Mouse (Mus musculus) inflammation-experienced regulatory T-cells, adult 6 months (primary cell): ENCODE measurements around the gene Pdik1l. TPM values are rescaled to one million over a fixed set of nuclear protein-coding genes. Genes with fewer than 3 reads are reported as not detected.
A peak's percentile ranks its signal among the peaks of the same experiment; 100 is the strongest.

Source experiments
- ATAC-seq: one replicate; pipeline ENCODE4 v1.8.0; 2017
- polyA plus RNA-seq, 3 experiments: library from polyadenylated mRNA; unstranded; fragments of 100-300 nt; shearing (Covaris generic); gene quantifications; one replicate each; pipeline ENCODE4 v1.2.1; 2017

The Pdik1l gene
- 10 to 100 TPM; 18.5 to 26.7 (median 23.7) TPM for polyA plus RNA-seq

DNA sequence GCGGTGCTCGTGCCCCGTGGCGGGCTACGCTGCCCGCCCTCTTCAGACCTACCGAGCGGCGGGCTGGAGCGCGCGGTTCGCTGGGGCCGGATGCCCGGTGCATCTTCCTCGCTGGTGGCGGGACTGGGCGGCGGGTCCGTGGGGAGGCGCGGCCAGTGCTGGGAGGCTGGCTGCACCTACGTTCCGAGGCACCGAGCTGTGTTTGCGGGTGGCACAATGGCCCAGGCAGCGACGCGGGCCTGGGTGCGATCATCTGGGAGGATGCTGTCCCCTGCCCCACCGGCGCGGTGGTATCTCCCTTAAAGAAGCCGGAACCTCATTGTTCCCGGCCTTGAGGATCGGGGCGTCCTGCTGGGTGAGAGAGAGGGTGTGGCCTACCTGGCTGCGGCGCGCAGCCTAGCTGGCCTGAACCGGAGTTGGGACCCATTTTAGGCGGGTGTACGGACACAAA lies at the start of gene Pdik1l:
Gene Pdik1l, minus strand, starts transcription at position 321 of the 451 bp plus-strand sequence.
- ATAC-seq: peak; percentile 81

DNA sequence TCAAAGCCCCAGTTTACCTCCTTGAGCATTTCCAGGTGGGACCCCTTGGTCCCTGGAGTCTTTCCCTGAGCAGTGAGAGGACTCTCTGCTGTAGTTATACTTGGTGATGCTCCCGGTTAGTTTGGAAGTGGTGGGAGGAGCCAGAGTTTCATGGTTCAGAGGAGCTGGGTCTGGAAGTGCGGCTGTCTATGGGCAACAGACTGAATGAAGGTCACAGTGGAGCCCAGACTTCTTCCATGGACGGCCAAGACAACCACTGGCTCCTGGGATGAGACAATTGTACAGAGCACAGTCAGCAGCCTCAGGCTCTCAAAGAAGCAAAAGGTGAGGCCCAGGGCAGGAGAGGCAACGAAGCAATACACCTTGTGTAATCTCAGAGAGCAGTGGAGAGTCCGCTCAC lies 42.6 kb upstream of the Pdik1l start:
- no peak for ATAC-seq

DNA sequence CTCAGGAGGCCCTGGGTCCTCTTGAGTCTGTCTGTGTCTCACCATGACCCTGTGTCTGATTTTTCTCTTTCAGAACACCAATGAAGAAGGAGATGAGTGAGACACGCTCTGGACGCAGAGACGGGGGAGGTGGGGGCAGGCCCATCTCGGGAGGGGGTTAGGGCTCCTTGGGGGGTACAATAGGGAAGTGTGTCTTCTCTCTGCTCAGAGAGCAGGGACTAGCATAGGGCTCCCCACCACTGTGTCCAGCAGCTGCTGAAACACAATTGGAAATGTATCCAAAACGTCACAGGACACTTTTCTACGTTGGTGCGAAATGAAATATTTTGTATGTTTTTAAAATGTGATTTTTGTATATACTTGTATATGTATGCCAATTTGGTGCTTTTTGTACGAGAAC lies 41.1 kb upstream of the Pdik1l start:
- no peak for ATAC-seq

DNA sequence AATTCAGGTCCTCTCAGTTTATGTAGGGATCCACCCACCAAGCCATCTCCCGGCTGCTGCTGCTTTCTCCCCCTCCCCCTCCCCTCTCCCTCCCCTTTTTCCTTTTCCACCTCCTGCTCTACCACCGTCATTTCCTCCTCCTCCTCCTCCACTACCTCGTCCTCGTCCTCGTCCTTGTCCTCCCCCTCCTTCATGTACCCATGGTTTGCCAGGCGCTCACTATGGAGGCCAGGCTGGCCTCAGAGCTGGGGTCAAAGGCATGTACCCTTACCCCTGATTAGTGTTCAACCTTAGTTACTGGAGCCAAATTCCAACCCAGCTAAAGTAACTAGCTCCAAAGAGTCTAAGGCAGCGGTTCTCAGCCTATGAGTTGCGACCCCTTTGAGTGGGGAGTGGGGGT lies 40.5 kb upstream of the Pdik1l start:
- no peak for ATAC-seq

DNA sequence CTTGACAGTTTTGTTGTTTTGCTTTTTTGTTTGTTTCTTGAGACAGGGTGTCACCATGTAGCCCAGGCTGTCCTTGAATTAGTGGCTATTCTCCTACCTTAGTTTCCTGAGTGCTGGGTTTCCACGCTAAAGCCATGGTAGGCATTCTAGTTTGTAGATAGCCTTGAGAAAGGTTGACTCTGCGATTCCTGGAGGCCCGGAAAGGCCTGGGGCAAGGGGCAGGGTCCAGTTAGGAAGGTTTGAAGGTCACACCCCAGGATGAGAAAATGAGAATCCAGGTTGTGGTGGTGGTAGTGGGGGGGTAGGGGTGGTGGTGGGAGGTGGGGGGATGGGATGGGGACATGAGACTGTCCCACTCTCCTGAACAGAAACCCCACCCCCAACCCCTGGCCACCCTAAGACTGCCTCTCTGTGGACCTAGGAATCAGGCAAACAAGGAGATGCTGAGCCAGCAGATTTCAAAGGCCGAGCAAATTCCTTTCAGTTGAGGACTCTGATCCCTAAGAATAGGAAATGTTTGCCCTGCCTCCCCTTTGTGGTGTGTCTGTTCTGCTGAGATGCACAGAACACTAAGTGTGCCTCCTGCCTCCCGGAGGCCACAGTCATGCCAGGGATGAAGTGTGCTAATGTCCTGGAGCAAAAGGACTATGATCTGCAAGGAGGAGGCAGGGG lies 39.3 kb upstream of the Pdik1l start:
- no peak for ATAC-seq

- no peak for ATAC-seq
Measured at GRCm38 (mm10) chr4:134324655-134325054, 37.0 kb upstream of the Pdik1l start.

DNA sequence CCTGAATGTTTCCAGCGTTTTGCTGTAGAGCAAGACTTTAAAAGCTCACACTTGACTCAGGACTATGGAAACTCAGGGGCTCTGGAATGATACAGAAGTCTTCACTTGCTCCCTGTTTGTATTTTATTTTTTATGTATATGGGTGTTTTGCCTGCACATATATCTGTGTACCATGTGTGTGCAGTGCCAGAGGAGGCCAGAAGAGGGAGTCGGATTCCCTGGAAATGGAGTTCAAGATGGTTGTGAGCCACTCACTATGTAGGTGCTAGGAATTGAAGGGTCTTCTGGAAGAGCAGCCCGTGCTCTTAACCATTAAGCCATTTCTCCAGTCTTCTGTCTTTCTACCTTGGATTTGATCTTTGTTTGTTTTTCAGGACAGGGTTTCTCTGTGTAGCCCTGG lies 33.8 kb upstream of the Pdik1l start:
- no peak for ATAC-seq

DNA sequence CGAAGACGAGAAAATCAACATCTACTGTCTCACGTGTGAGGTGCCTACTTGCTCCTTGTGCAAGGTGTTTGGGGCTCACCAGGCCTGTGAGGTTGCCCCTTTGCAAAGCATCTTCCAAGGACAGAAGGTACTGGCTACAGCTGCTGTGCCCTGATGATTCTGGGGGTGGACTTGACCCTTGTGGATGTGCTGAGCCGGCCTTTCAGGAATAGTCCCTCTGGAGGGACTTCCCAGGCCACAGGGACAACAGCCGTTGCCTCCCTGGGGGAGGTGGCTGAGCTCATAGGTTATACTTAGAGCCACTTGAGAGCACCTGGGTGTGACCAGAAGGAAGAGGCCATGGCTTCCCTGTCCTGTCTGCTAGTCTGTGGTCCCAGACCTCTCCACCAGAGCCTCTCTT lies 32.0 kb upstream of the Pdik1l start:
- ATAC-seq: no peak

DNA sequence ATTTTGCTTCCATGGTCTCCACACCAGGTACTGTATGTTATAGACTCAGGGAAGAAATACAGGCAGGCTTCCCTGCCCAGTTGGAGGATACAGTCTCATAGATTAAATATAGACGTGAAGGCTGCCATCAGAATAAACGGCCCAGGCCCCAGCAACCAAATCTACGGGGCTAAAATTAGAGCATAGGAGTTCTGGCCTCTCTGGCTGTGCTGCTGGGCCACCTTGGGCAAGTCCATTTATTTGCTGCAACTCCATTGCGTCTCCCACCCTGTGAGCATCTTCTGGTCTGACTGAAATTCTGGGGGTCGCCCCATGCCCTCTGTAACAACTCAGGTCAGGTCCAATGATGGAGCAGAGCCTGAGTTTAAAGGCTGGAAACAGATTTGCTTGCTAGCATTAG lies 31.4 kb upstream of the Pdik1l start:
- ATAC-seq: no peak

- no peak for ATAC-seq
Measured at GRCm38 (mm10) chr4:134316390-134316789, 28.7 kb upstream of the Pdik1l start.

GRCm38 (mm10) chr4:134315470-134315869 lies 27.8 kb upstream of the Pdik1l start:
- ATAC-seq: no peak

DNA sequence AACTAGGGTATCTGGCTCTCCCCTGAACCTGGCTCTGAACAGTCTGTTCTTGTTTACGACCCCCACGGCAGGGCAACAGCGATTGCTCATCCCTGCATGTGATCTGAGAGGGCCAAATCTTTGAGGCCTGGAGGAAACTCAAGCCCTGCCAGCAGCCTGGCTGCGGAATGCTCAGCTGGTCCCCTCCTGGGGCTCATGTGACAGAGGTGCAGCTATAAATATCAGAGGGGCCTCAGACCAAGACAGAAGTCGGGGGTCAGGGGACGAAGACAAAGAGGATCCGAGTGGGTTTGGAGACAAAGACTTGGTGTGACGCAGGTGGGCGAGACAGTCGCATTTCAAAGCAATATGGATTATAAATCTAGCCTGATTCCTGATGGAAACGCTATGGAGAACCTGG lies 27.2 kb upstream of the Pdik1l start, which contains the start of gene Trim63:
Gene Trim63, plus strand, starts transcription at position 245 of the 400 bp plus-strand sequence.
- no peak for ATAC-seq

DNA sequence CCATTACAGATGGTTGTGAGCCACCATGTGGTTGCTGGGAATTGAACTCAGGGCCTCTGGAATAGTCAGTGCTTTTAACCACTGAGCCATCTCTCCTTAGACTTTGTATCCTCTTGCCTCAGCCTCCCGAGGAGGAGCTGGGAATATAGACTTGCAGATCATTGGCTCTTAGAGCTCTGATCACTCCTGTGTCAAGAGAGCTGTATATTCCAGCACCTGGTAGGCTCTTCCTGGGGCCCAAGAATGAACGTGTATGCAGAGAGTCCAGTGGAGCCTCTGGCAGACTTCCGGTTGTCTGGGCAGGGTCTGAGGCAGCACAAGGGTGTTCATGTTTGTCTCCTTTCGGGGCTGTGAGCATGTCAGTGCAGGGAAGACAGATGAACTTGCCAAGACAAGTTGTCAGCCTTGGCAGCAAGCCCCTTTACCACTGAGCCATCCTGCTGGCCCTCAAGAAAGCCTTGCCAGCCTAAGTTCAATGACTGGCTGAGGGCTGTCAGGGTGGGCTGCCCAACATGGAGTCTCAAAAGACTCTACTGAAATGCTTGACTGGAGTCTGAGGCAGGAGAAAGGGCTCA lies 26.5 kb upstream of the Pdik1l start:
- ATAC-seq: no peak

DNA sequence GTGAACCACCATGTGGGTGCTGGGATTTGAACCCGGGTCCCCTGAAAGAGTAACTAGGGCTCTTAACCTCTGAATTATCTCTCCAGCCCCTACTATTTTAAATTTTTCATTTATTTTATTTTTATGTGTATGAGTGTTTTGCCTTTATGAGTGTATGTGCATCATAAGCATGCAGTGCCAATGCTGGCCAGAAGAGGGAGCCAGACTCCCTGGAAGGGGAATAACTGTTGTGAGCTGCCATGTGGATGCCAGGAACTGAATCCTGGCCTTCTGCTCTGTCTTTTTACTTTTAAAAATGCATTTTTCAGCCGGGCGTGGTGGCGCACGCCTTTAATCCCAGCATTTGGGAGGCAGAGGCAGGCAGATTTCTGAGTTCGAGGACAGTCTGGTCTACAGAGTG lies 25.2 kb upstream of the Pdik1l start:
- ATAC-seq: no peak

DNA sequence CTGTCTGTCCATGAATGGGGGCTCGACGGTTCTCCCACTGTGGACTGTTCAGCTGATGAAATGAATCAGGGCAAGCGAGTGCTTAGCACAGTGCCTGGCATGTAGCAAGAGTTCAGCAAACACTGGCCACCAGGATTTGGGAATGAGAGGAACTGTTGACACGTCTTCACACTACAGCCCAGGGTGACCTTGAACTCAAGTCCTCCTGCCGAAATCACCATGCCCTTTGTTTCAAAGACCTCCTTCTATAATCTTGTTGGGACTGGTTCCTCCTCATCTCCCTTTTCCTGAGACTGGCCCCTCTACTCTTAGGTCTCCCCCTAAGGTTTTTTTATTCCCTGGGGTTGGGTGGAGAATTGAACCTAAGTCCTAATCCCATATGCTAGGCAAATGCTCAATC lies 24.6 kb upstream of the Pdik1l start:
- ATAC-seq: no peak

- ATAC-seq: no peak
Measured at GRCm38 (mm10) chr4:134311784-134312183, 24.1 kb upstream of the Pdik1l start.

- ATAC-seq: no peak
Measured at GRCm38 (mm10) chr4:134310656-134311055, 23.0 kb upstream of the Pdik1l start.

DNA sequence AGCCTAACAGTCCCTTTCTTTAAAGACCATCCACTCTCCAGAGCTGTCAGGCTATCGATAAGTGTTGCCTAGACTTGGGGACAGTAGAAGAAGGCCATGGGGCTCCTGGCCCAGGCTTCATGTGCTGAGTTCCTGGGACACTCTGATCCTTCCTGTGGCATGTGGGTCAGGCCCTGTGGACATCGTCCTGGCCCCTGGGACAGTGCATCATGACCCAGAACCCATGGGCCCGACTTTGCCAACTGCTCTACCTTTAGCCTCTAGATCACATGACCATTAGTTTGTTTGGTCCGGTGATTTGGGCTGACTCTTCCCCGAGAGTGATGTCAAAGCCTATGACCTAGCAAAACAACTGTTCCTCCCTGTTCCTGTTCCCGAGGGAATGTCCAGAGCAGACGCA lies 22.4 kb upstream of the Pdik1l start:
- ATAC-seq: no peak

DNA sequence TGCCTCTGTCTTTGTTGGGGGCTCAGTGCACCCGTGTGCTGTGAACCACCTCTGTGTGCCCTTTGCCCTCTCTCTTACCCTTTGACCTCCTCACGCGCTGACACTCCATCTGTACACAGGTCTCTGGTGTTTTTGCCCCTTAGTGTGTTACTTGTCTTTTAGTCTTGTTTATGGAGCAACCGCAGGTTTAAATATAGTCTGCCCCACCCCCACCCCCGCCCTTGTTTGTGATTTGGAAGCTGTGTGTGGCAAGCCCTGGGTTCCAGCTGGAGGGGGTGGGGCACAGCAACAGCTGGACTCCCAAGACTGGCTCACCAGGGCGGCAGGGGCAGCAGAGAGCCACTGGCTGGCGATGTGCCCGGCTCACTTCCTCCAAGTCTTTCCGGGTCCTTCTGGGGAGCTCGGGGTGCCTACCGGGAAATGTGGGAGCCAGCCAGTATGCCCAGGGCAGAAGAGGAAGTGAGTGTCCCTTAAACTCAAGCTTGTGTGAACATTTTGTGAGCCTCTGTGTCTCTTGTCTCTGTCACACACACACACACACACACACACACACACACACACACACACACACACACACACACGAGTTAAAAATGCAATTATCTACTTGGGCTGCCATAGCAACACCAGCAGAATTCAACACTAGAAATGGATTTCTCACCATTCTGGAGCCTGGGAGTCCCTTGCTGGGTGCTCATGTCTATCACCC lies 19.8 kb upstream of the Pdik1l start:
- ATAC-seq: no peak

DNA sequence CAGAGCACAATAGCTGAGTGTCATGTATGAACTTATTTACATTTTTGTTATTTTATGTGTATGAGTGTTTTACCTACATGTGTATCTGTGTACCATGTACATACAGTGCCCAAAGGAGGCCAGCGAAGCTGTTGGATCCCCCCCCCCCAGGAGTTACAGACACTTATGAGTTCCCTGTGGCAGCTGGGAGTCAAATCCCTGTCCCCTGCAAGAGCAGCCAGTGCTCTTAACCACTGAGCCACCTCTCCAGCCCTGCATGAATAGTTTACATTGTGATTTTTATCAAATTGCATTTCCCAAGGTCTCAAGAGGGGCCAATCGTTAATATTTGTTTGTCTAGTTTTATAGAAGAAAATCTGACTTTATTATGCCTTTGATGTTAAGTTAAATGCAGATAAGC lies 19.3 kb upstream of the Pdik1l start:
- ATAC-seq: no peak

DNA sequence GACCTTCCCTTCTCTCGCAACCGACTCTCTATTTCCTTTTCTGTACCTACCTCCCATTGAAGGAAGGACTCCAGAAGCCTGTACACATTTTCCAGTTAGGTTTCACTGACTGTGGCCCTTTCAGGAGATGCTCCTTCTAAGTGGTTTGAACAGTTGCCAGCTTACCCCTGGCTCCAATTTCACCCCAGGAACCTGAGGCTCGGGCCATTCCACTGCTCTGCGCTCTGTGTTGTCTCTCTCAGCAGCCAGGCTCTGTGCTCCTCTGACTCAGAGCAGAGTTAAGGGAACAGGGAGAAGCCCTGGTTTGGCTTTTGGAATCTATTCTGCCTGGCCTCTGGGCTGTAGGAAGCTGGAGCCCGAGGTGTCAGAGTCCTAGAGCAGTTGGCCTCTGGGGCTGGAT lies 14.4 kb upstream of the Pdik1l start:
- no peak for ATAC-seq

- ATAC-seq: no peak
Measured at GRCm38 (mm10) chr4:134300316-134300715, 12.6 kb upstream of the Pdik1l start.

- no peak for ATAC-seq
Measured at GRCm38 (mm10) chr4:134299498-134299810, 11.8 kb upstream of the Pdik1l start.
